Mouse (Mus musculus) kidney, adult 18-20 months (tissue): ENCODE results near the gene Gm7982.
"Not testable (repeated sequence)": the region's sequence is repeated elsewhere in the genome, so short reads cannot be mapped to it uniquely, and the experiment has no call there.

Source experiments
- DNase-seq: peaks from one replicate; pipeline ENCODE4 v3.0.0; 2021

Gene Gm7982

GRCm38 (mm10) chr5:95741714-95742113, at the start of gene Gm7982:
Gm7982 (plus strand) TSS chr5:95742014.
- DNase-seq, result not testable (repeated sequence)

GRCm38 (mm10) chr5:95736073-95736472, 5.7 kb upstream of the Gm7982 start, which contains the start of gene Gm7978:
Gm7978 (minus strand) TSS chr5:95736173.
- DNase-seq, result not testable (repeated sequence)

- not testable (repeated sequence) for DNase-seq
Measured at GRCm38 (mm10) chr5:95775690-95776089, 33.9 kb downstream of the Gm7982 start, which contains the start of gene E330014E10Rik. E330014E10Rik (plus strand) TSS chr5:95775990.
